Mouse (Mus musculus) limb, embryonic 15.5 days (tissue): ENCODE results near the gene Zfp541. TPM values are rescaled to one million over a fixed set of nuclear protein-coding genes. Genes with fewer than 3 reads are reported as not detected.

Experiments
- ATAC-seq: fragments of 200-750 bp; cut with Nextera tagmentation; 2 replicates; pipeline ENCODE4 v1.8.0; 2017; ENCODE audit warnings: low read depth, moderate TSS enrichment; ENCODE audit not compliant: insufficient number of reproducible peaks, low FRiP score, low TSS enrichment
- H3K27ac ChIP-seq: fragments of 300-500 bp; sonication (generic); 2 replicates; pipeline ENCODE4 v1.5.1; 2015; ENCODE audit warnings: moderate library complexity, mild to moderate bottlenecking, inconsistent platforms
- H3K27me3 ChIP-seq: fragments of 300-500 bp; sonication (generic); 2 replicates; pipeline ENCODE4 v1.6.1; 2015; ENCODE audit warnings: inconsistent platforms
- H3K36me3 ChIP-seq: fragments of 300-500 bp; sonication (generic); 2 replicates; pipeline ENCODE4 v1.6.1; 2015; ENCODE audit warnings: inconsistent platforms
- H3K4me1 ChIP-seq: fragments of 300-500 bp; sonication (generic); 2 replicates; pipeline ENCODE4 v1.6.1; 2015; ENCODE audit warnings: inconsistent platforms
- H3K4me2 ChIP-seq: fragments of 300-500 bp; sonication (generic); 2 replicates; pipeline ENCODE4 v1.6.1; 2015; ENCODE audit warnings: mild to moderate bottlenecking, inconsistent platforms
- H3K4me3 ChIP-seq: fragments of 300-500 bp; sonication (generic); 2 replicates; pipeline ENCODE4 v1.5.1; 2015; ENCODE audit warnings: mild to moderate bottlenecking, inconsistent platforms
- H3K9ac ChIP-seq: fragments of 300-500 bp; sonication (generic); 2 replicates; pipeline ENCODE4 v1.6.1; 2015; ENCODE audit warnings: inconsistent platforms
- H3K9me3 ChIP-seq: fragments of 300-500 bp; sonication (generic); 2 replicates; pipeline ENCODE4 v1.6.1; 2016; ENCODE audit warnings: inconsistent platforms
- WGBS: fragments of 180-500 bp; shearing (Covaris S2); methylation state at CpG from one replicate; pipeline ENCODE4 v1.1.7; 2015; 5-methylcytosine and 5-hydroxymethylcytosine counted together
- polyA plus RNA-seq: library from polyadenylated mRNA; unstranded; fragments of >200 nt; fragmentation: Nextera tagmentation; extraction: Ambion mirVana; gene quantifications from 2 replicates; pipeline ENCODE4 v1.2.1, GENCODE M21; 2015

The Zfp541 gene
- polyA plus RNA-seq, 1 experiment from 2014 or later: not detected

GRCm38 (mm10) chr7:16056459-16057135 is 5.0 kb upstream of the Zfp541 start:
- Histone ChIP-seq H3K4me1 (peaks cover 12% of the 10 kb centered on the region), H3K27ac (no peak overlapping the region), H3K4me3 (no peak overlapping the region), H3K36me3 (no peaks in the 10 kb centered on the region), H3K9ac (no peak overlapping the region), H3K9me3 (0 out of 2 replicates have a peak, but pooled peaks cover 6% of the 10 kb centered on the region), H3K27me3 (peaks cover 21% of the 10 kb centered on the region), H3K4me2 (no peak overlapping the region)
- ATAC-seq: no peak
- WGBS: 30% methylated on average over 5 of the region's 5 CpGs

- H3K36me3 ChIP-seq: no peaks in the 10 kb centered on the region
- H3K4me2 ChIP-seq: no peak overlapping the region
- H3K4me3 ChIP-seq: no peak overlapping the region
- peaks cover 27% of the 10 kb centered on the region for H3K27me3 ChIP-seq
- no peak overlapping the region for H3K27ac ChIP-seq
- ATAC-seq: no peak
- WGBS: 50% methylated on average over 2 of the region's 2 CpGs
- H3K9me3 ChIP-seq: 0 out of 2 replicates have a peak, but pooled peaks cover 6% of the 10 kb centered on the region
- peaks cover 8% of the 10 kb centered on the region; the same call in 1 of the 2 replicates for H3K4me1 ChIP-seq
- no peak overlapping the region for H3K9ac ChIP-seq
These were observed 4.5 kb upstream of the Zfp541 start for GRCm38 (mm10) chr7:16057136-16057534.

DNA sequence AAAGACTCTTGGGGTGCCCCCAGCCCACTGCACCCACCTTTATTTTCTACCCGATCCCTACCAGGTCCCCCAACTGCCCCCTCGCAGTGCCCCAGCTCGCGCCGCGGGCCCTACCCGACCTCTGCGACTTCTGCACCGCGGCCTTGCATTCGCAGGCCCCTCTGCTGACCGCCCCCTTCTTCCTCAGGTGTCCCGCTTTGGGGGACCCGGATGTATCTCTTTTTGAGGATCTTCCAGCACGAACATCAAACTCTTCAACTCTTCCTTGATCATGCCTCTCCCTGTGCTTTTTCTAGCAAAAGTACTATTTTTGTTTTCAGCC is 446 bp downstream of the Zfp541 start:
- Histone ChIP-seq H3K4me1 (peaks cover 6% of the 10 kb centered on the region; the same call in 1 of the 2 replicates), H3K36me3 (no peaks in the 10 kb centered on the region), H3K27ac (no peak overlapping the region), H3K27me3 (peaks cover 30% of the 10 kb centered on the region), H3K9ac (no peak overlapping the region), H3K4me3 (no peak overlapping the region), H3K4me2 (no peak overlapping the region), H3K9me3 (0 out of 2 replicates have a peak, but pooled peaks cover 6% of the 10 kb centered on the region)
- WGBS: 72% methylated on average over 15 of the region's 15 CpGs
- ATAC-seq: no peak

- Histone ChIP-seq H3K4me1 (peaks cover 6% of the 10 kb centered on the region; the same call in 1 of the 2 replicates), H3K27ac (no peak overlapping the region), H3K27me3 (peaks cover 30% of the 10 kb centered on the region), H3K9me3 (0 out of 2 replicates have a peak, but pooled peaks cover 6% of the 10 kb centered on the region), H3K4me3 (no peak overlapping the region), H3K9ac (no peak overlapping the region), H3K4me2 (no peak overlapping the region), H3K36me3 (no peaks in the 10 kb centered on the region)
- 35% methylated on average over 4 of the region's 4 CpGs for WGBS
- no peak for ATAC-seq
These were observed 1.9 kb downstream of the Zfp541 start for GRCm38 (mm10) chr7:16063490-16063889.

- Histone ChIP-seq H3K36me3 (no peaks in the 10 kb centered on the region), H3K27me3 (no peaks in the 10 kb centered on the region), H3K27ac (no peak overlapping the region), H3K9me3 (no peaks in the 10 kb centered on the region), H3K4me3 (no peak overlapping the region), H3K4me2 (no peak overlapping the region), H3K4me1 (no peaks in the 10 kb centered on the region), H3K9ac (no peak overlapping the region)
- ATAC-seq: no peak
These were observed 9.2 kb downstream of the Zfp541 start for GRCm38 (mm10) chr7:16070846-16071245.

DNA sequence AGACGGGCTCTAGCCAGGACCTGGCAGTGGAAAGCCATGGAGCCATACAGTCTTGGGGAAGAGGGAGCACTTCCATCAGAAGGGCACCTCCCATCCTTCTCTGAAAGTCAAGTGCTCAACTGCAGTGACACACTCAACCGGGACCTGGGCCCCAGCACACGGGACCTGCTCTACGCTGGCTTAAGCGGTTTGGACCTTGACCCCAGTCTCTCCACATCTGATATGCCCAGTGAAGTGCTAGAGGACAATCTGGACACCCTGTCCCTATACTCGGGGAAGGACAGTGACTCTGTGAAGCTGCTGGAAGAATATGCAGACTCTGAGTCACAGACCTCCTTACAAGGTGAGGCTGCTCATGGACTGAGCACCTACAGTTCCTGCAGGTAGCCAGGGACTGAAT is 10.3 kb downstream of the Zfp541 start:
- no peak overlapping the region for H3K9ac ChIP-seq
- no peaks in the 10 kb centered on the region for H3K27me3 ChIP-seq
- no peak overlapping the region for H3K4me3 ChIP-seq
- no peak for ATAC-seq
- no peaks in the 10 kb centered on the region for H3K36me3 ChIP-seq
- H3K4me2 ChIP-seq: no peak overlapping the region
- no peaks in the 10 kb centered on the region for H3K4me1 ChIP-seq
- no peak overlapping the region for H3K27ac ChIP-seq
- no peaks in the 10 kb centered on the region for H3K9me3 ChIP-seq
- WGBS: 83% methylated on average over 6 of the region's 6 CpGs

GRCm38 (mm10) chr7:16079947-16080346 is 18.3 kb downstream of the Zfp541 start:
- Histone ChIP-seq H3K9ac (no peak overlapping the region), H3K9me3 (no peaks in the 10 kb centered on the region), H3K4me1 (no peaks in the 10 kb centered on the region), H3K4me2 (no peak overlapping the region), H3K4me3 (no peak overlapping the region), H3K27me3 (no peaks in the 10 kb centered on the region; the same call in 1 of the 2 replicates), H3K36me3 (no peaks in the 10 kb centered on the region), H3K27ac (no peak overlapping the region)
- WGBS: 68% methylated on average over 1 of the region's 1 CpGs
- no peak for ATAC-seq

GRCm38 (mm10) chr7:16080581-16080980 is 19.0 kb downstream of the Zfp541 start:
- ATAC-seq: no peak
- 63% methylated on average over 4 of the region's 4 CpGs for WGBS
- H3K36me3 ChIP-seq: no peaks in the 10 kb centered on the region
- H3K9me3 ChIP-seq: no peaks in the 10 kb centered on the region
- no peaks in the 10 kb centered on the region; the same call in 1 of the 2 replicates for H3K27me3 ChIP-seq
- no peak overlapping the region for H3K9ac ChIP-seq
- no peaks in the 10 kb centered on the region for H3K4me1 ChIP-seq
- no peak overlapping the region for H3K4me3 ChIP-seq
- no peak overlapping the region for H3K27ac ChIP-seq
- no peak overlapping the region for H3K4me2 ChIP-seq

DNA sequence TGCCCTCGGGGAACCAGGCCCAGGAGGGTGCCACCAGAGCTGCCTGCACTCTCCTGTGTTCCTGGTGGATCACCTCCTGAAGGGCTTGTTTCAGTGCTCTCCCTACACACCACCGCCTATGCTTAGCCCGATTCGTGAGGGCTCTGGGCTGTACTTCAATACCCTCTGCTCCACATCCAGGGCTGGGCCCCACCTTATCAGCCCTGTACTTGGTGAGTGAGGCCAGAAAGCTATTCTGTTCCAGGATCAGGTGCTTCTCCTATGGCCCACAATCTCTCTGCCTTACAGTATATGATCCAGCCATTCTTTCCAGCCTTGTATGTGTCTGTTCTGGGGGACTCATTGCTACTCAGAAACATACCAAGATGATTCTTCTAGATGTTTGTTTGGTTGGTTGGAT is 21.7 kb downstream of the Zfp541 start:
- no peak for ATAC-seq
- Histone ChIP-seq H3K9ac (no peak overlapping the region), H3K4me1 (no peaks in the 10 kb centered on the region), H3K27me3 (no peaks in the 10 kb centered on the region; the same call in 1 of the 2 replicates), H3K36me3 (no peaks in the 10 kb centered on the region), H3K4me3 (no peak overlapping the region), H3K27ac (no peak overlapping the region), H3K9me3 (no peaks in the 10 kb centered on the region), H3K4me2 (no peak overlapping the region)
- 63% methylated on average over 4 of the region's 4 CpGs for WGBS

- Histone ChIP-seq H3K4me3 (no peak overlapping the region), H3K9me3 (no peaks in the 10 kb centered on the region), H3K9ac (no peak overlapping the region), H3K27me3 (no peaks in the 10 kb centered on the region; the same call in 1 of the 2 replicates), H3K27ac (no peak overlapping the region), H3K4me2 (no peak overlapping the region), H3K36me3 (no peaks in the 10 kb centered on the region), H3K4me1 (no peaks in the 10 kb centered on the region)
- ATAC-seq: no peak
- WGBS: 72% methylated on average over 2 of the region's 2 CpGs
These were observed 26.0 kb downstream of the Zfp541 start for GRCm38 (mm10) chr7:16087587-16087986.

GRCm38 (mm10) chr7:16094592-16094991 is 33.0 kb downstream of the Zfp541 start:
- Histone ChIP-seq H3K27me3 (peaks cover 4% of the 10 kb centered on the region), H3K4me1 (peaks cover 9% of the 10 kb centered on the region), H3K9ac (no peak overlapping the region), H3K36me3 (no peaks in the 10 kb centered on the region), H3K9me3 (no peaks in the 10 kb centered on the region), H3K4me3 (no peak overlapping the region), H3K27ac (no peak overlapping the region), H3K4me2 (no peak overlapping the region)
- WGBS: 71% methylated on average over 3 of the region's 3 CpGs
- ATAC-seq: no peak

DNA sequence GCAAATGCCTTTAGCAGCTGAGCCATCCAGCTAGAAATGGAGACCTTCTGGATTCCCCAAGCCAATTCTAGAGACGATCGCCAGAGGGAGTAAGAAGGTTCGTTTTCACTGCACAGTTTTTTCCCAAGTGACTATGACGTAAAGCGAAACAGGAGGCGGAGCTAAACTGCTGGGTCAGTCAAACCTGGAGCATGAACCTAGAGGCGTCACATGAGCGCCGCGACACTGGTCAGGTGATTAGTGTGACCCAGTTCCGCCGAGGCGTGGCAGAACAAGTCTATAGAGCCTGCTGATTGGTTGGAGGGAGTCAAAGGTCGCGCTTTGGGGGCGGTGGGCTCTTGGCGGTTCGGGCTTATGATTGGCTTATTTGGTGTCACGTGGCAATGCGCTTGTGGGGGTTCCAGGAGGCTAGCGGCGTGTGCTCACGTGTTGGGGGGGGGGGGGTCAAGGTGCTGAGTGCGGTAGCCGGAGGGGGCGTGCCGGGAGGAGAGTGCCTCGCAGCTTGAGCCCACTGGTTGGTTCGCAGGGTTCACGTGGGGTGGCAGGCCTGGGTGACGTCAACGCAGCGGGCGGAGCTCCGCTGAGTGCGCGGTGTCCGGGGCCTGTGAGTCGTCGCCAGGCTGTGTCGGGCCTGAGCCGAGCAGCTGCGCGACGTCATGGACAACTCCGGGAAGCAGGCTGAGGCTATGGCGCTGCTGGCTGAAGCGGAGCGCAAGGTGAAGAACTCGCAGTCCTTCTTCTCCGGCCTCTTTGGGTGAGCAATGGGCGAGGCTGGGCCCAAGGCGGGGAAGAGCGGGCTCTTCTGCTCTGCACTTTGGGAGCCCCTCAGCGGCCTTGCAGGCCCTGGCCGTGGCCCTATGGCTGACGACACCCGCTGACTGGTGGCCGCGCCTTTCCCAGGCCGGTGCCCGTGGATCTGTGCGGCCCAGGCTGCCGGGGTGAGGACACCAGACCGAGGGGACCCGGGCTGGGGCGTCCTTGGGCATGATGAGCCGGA is 36.7 kb downstream of the Zfp541 start, which contains the start of gene Napa:
Napa (plus strand) TSS at position 438 of the 997 bp plus-strand sequence.
- H3K9me3 ChIP-seq: no peaks in the 10 kb centered on the region
- H3K36me3 ChIP-seq: peaks cover 27% of the 10 kb centered on the region
- peak within 1 kb of the TSS; percentile 100 for H3K4me3 ChIP-seq
- peak within 1 kb of the TSS; percentile 99 for H3K9ac ChIP-seq
- WGBS: under 1% methylated on average over 68 of the region's 68 CpGs
- peaks cover 28% of the 10 kb centered on the region for H3K4me1 ChIP-seq
- H3K4me2 ChIP-seq: peak within 1 kb of the TSS; percentile 74
- H3K27me3 ChIP-seq: peaks cover 4% of the 10 kb centered on the region; the same call in 1 of the 2 replicates
- H3K27ac ChIP-seq: peak within 1 kb of the TSS; percentile 88
- peak; percentile 98 for ATAC-seq
